Mouse (Mus musculus) small intestine, adult 2 months (tissue): ENCODE results near the gene Pepd. TPM values are rescaled to one million over a fixed set of nuclear protein-coding genes. Genes with fewer than 3 reads are reported as not detected.

Experiments
- H3K27ac ChIP-seq: fragments of 200-500 bp; 2 replicates; pipeline ENCODE4 v1.5.1; 2012; ENCODE audit warnings: low read depth, low read length, control low read depth, inconsistent platforms; ENCODE audit not compliant: insufficient read depth
- H3K27me3 ChIP-seq: fragments of 200-500 bp; 2 replicates; pipeline ENCODE4 v1.6.1; 2012; ENCODE audit warnings: mild to moderate bottlenecking, moderate library complexity, low read length, inconsistent platforms; ENCODE audit not compliant: control insufficient read depth, insufficient read depth
- H3K36me3 ChIP-seq: fragments of 200-500 bp; 2 replicates; pipeline ENCODE4 v1.6.1; 2012; ENCODE audit warnings: mild to moderate bottlenecking, low read length, control low read depth, inconsistent platforms; ENCODE audit not compliant: control insufficient read depth, insufficient read depth
- H3K4me1 ChIP-seq: fragments of 200-500 bp; 2 replicates; pipeline ENCODE4 v1.6.1; 2012; ENCODE audit warnings: low read length, inconsistent platforms, mixed read lengths; ENCODE audit not compliant: control insufficient read depth, insufficient read depth, insufficient read length
- H3K4me3 ChIP-seq: fragments of 200-500 bp; 2 replicates; pipeline ENCODE4 v1.5.1; 2012; ENCODE audit warnings: low read depth, mild to moderate bottlenecking, control low read depth, inconsistent platforms, low read length, moderate library complexity
- CTCF ChIP-seq: fragments of 200-500 bp; IDR thresholded peaks from 2 replicates; pipeline ENCODE4 v1.5.1; 2012; ENCODE audit warnings: low read depth, mild to moderate bottlenecking, control low read depth, inconsistent platforms, low read length, moderate library complexity, mixed read lengths; ENCODE audit not compliant: insufficient replicate concordance, insufficient read length; ENCODE audit errors: extremely low read depth
- POLR2A ChIP-seq: fragments of 200-500 bp; IDR thresholded peaks from 2 replicates; pipeline ENCODE4 v1.6.1; 2012; ENCODE audit warnings: low read depth, mild to moderate bottlenecking, control low read depth, inconsistent platforms, low read length, moderate library complexity
- WGBS: fragments of 180-500 bp; shearing (Covaris S2); methylation state at CpG from one replicate; pipeline ENCODE4 v1.1.7; 2018; 5-methylcytosine and 5-hydroxymethylcytosine counted together
- polyA plus RNA-seq: library from polyadenylated mRNA; depleted of rRNA; stranded (reverse); fragments of >200 nt; gene quantifications from 2 replicates; pipeline ENCODE4 v1.2.3, GENCODE M21; 2012; rRNA removed

Pepd gene
- polyA plus RNA-seq, 1 experiment: 1,106 TPM

DNA sequence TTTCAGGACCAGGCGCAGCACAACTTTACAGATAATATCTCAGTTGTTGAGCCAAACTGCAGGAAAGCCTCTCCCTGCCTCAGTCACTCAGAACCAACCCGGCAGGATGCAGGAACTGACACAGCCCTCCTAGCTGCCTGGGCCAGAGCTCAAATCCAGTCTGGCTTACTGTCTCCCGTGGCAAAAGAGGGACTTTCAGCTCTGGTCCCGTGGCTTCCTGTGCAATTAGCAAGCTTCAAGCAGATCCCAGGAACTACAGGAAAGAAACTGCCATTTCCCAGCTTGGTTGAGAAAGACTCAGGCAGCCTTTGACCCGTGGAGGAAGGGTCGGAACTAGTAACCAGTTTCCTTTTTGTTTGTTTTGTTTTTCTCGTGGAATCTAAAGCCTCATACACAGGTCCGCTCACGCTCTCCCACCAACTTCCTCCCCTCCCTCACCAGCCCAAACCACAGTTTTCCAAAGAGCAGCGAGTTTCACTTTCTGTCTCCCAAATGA lies 168.7 kb downstream of the Pepd start:
- WGBS: 3% methylated on average over 10 of the region's 10 CpGs
- H3K4me1 ChIP-seq: peaks cover 8% of the 10 kb centered on the region; the same call in 1 of the 2 replicates
- no peaks in the 10 kb centered on the region for H3K27me3 ChIP-seq
- TF ChIP-seq POLR2A (peak; percentile 46; the same call in 1 of the 2 replicates), CTCF (no peak)
- H3K27ac ChIP-seq: peak overlapping the region; percentile 90
- no peaks in the 10 kb centered on the region for H3K36me3 ChIP-seq
- H3K4me3 ChIP-seq: peak overlapping the region; percentile 51

DNA sequence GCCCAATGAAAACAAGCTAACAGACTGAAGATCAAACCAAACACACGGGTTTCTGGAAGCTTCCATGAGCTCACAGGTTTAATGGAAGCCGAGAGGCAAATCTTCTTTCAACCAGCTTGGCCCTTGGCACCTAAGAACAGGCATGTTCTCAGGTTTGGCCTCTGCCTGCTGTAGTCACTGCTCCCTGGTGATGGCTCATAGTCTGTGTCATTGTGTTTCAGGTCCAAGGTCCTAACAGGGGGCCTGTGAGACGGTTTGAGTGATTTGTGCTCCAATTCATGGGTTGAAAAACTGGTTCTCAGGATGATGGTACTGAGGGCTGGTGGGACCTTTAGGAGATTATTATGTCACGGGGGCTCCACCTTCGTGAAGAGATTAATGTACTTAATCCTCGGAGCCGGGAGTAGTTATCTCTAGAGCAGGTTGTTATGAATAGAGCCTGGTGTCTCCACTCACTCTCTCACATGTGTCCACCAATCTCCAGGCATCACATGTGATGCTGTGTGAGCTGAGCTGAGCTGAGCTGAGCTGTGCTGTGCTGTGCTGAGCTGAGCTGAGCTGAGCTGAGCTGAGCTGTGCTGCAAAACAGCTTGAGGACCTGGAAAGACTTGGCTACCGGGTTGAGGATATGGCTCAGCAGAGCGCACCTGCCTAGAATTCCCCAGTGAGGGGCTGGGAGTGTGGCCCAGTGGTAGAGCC lies 169.4 kb downstream of the Pepd start:
- Histone ChIP-seq H3K27ac (peak overlapping the region; percentile 90), H3K27me3 (no peaks in the 10 kb centered on the region), H3K4me3 (no peak overlapping the region), H3K4me1 (peaks cover 9% of the 10 kb centered on the region; the same call in 1 of the 2 replicates), H3K36me3 (no peaks in the 10 kb centered on the region)
- TF ChIP-seq CTCF (no peak), POLR2A (no peak)
- 40% methylated on average over 9 of the region's 9 CpGs for WGBS

GRCm38 (mm10) chr7:35084565-35085360 lies 172.6 kb downstream of the Pepd start:
- TF ChIP-seq POLR2A (no peak), CTCF (no peak)
- H3K27ac ChIP-seq: no peak overlapping the region
- WGBS: 61% methylated on average over 12 of the region's 12 CpGs

GRCm38 (mm10) chr7:35086271-35086861 lies 174.2 kb downstream of the Pepd start:
- peak overlapping the region; percentile 39 for H3K4me3 ChIP-seq
- whole genome bisulfite sequencing: 1% methylated on average over 21 of the region's 21 CpGs

More at GRCm38 (mm10) chr7:35084565-35085360, 172.6 kb downstream of the Pepd start:
- Histone ChIP-seq H3K4me3 (no peak overlapping the region), H3K4me1 (peaks cover 11% of the 10 kb centered on the region; the same call in 1 of the 2 replicates), H3K36me3 (no peaks in the 10 kb centered on the region), H3K27me3 (no peaks in the 10 kb centered on the region)

GRCm38 (mm10) chr7:35090550-35090949 lies 178.4 kb downstream of the Pepd start:
- WGBS: 44% methylated on average over 5 of the region's 5 CpGs
- H3K27ac ChIP-seq: no peak overlapping the region
- no peak overlapping the region for H3K4me3 ChIP-seq
- no peak for TF ChIP-seq POLR2A
- H3K4me1 ChIP-seq: peaks cover 6% of the 10 kb centered on the region; the same call in 1 of the 2 replicates
- no peaks in the 10 kb centered on the region for H3K36me3 ChIP-seq
- no peaks in the 10 kb centered on the region for H3K27me3 ChIP-seq

More at GRCm38 (mm10) chr7:35086271-35086861, 174.2 kb downstream of the Pepd start:
- Histone ChIP-seq H3K27ac (no peak overlapping the region), H3K4me1 (peaks cover 10% of the 10 kb centered on the region; the same call in 1 of the 2 replicates), H3K27me3 (no peaks in the 10 kb centered on the region), H3K36me3 (no peaks in the 10 kb centered on the region)
- peak; percentile 22; the same call in 1 of the 2 replicates for TF ChIP-seq CTCF
- TF ChIP-seq POLR2A: no peak

Other genes starting within 250 kb of the Pepd start
- 0.34 and 3.2 TPM in 2 replicates for gene Chst8, start 99.7 kb upstream of the Pepd start, polyA plus RNA-seq
- 4.3 and 8.0 TPM in 2 replicates for gene Cebpg, start 144.2 kb downstream of the Pepd start, polyA plus RNA-seq
- 39.2 and 105 TPM in 2 replicates for gene Cebpa, start 206.9 kb downstream of the Pepd start, polyA plus RNA-seq